Mouse (Mus musculus): ENCODE results near the gene Dglucy.

The Dglucy gene

DNA sequence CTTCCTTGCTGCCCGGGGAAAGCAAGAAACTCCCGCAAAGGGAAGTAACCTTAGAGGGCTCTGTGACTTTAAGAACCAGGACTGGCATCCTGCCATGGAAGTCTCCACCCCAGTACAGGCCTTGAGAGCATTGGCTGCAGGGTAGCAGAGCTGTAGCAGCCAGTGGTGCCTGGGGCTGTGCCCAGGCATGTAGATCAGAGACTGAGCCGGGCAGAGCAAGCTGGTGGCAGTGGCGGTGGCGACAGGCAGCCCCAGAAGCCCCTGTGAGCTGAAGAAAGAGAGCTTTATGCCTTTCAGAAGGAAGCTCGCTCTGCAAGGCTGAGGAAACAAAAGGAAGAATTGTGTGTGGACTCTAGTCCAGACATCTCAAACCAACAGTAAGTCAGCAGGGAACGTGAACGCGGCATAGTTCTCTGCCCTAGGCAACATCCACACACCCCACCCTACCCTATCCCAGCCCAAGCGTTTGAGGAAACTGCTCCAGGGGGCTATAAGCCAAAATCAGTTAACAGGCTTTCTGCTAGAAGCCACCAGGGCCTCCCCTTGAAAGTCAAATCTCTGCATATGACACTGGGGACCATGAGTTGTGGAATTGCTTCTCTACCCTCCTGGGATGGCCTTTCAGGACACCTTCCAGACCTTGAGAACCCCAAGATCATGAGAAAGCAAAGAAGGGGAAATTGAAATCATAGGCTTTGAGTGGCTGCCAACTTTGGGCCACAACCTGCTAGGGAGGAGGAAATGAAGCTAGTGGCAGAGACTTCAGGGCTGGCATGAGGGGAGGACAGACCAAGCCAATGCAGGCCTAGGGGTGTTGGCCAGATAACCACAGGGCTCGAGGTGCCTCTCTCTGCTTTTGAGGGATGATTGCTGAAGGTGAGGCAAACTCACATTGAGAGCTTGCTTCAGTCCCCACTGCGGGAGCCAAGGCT is at the start of gene Dglucy:
Gene Dglucy (plus strand): TSS at position 124 of the 932 bp plus-strand sequence.
- peak; percentile 91 for DNase-seq (ENCODE audit: inconsistent ontology term)

DNA sequence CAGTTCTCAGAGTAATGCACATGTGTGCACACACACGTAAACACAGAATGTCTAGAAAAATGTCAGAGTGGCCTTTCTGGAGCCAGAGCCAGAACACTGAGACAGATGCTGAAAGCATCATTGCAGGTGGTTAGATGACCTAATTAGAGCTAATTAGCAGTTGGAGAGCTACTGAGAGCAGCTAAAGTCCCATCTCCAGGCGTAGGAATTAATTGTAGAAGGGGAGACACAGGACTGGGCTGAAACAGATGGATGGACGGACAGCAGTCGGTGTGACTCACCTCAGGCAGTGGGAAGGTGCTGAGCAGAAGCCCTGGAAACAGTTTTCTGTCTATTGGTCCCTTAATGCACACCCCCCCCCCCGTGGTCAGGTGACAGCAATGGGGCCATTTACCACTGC is 43.7 kb upstream of the Dglucy start:
- no peak for DNase-seq (ENCODE audit: inconsistent ontology term)

- no peak for DNase-seq (ENCODE audit: inconsistent ontology term)
Measured at GRCm38 (mm10) chr12:100735581-100735980, 43.3 kb upstream of the Dglucy start.

GRCm38 (mm10) chr12:100738498-100738897 is 40.4 kb upstream of the Dglucy start:
- DNase-seq (ENCODE audit: inconsistent ontology term) = no peak

- no peak for DNase-seq (ENCODE audit: inconsistent ontology term)
Measured at GRCm38 (mm10) chr12:100739011-100739570, 39.8 kb upstream of the Dglucy start.

DNA sequence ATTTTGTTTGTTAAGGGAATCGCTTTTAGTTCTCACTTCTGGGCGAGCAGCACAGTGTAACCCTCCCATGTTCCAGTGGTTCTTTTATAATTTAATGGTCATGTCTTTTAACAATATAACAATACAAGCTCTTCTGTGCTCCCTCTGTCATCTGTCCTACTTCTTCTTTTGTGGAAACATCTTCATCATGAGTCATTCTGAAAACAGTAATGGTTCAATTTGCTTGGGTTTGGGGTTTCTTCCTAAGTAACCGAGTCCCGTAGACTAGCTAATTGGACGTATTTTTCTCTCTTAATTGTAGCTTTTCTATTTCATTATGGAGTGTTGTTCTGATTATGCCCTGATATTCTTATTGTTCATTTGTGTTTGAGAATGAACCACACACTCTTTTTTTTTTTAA is 38.5 kb upstream of the Dglucy start:
- DNase-seq (ENCODE audit: inconsistent ontology term) = no peak

DNA sequence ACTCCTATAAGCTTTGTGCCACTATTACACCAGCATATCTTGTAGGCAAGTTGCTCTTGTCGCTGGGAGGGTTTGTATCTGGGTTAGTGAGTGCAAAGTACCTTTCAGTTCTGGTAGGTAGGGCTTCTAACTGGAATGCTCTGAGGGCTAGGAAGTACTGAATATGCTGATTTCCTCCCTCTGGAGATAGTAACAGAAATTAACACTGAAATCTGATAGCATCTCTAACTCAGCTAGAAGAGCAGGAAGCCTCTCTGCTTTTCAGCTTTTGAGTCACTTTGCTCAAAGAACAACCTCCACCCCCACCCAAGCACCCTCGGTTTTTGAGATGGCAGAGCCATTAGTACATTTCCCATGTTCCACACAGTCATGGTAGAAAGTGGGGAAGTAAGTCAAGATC is 36.4 kb upstream of the Dglucy start:
- no peak for DNase-seq (ENCODE audit: inconsistent ontology term)

DNA sequence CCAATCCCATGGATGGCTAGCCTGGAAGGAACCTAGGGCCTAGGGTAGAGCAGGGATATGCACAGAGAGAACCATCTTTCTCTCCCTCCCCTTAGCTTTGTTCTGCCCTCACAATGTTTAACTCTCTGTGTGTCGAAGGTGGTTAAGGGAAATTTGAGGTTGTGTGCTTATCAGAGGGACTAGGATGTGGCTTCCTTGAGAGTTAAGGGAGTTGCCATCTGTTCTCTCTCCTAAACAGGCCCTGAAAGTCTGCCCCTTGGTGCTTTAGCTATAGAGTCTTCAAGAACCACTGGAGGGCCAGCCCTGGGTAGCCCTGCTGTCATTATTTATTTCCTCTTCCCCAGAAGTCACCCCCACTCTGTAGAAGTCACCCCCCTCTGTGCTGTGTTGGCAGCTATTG is 25.9 kb upstream of the Dglucy start:
- no peak for DNase-seq (ENCODE audit: inconsistent ontology term)

- peak; percentile 54 for DNase-seq (ENCODE audit: inconsistent ontology term)
Measured at GRCm38 (mm10) chr12:100753716-100754115, 25.1 kb upstream of the Dglucy start.

DNA sequence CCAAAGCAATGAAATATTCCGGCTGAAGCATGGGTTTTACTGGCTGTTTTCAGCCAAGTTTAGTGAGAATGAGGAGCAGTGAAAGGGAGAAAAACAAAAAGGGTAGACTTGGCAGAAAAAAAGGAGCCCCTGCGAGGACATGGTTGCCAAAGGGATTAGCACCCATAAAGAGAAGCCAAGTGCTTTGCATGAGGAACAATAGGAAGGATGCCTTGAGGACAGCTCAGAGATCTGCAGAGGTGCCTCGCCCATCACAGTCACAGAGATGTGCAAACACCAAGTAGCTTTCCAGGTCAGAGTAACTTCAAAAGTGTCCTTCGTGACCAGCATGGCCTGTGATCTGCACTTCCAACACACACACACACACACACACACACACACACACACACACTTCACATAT is 21.4 kb upstream of the Dglucy start:
- no peak for DNase-seq (ENCODE audit: inconsistent ontology term)

DNA sequence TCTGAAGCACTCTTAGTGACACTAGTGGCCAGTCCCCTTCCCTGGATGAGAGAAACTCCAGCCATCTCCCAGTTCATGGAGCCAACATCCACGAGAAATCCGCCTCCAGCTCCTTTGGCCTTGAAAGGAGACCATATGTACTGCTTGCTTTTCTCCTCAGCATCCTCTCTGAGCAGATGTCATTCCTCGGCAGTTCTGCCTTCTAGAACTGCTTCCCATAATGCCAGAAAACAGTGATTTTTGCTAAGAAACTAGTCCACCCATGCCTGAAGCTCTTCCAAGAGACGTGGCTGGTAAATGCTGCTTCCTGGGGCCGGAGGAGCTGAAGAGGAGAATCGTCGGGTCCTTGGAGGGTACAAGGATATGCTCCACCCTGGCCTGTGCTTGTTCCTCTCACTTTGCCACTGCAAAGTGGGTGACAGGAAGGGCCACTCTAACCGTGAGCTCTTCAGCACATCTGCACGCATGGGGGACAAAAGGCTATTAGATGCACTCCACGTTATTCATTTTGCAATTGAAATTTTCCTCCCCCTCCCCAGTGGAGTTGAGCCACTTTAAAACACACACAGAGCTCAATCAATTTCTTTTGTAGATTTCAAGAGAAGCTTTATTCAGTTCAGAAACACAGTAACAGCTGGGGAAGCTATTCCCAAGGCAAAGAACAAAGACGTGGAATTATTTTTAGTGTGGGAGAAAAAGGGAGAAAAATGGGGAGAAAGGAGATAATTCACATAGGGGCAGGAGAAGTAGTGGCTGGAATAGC is 16.0 kb upstream of the Dglucy start:
- no peak for DNase-seq (ENCODE audit: inconsistent ontology term)

- DNase-seq (ENCODE audit: inconsistent ontology term) = no peak
Measured at GRCm38 (mm10) chr12:100764329-100765018, 14.4 kb upstream of the Dglucy start.

DNA sequence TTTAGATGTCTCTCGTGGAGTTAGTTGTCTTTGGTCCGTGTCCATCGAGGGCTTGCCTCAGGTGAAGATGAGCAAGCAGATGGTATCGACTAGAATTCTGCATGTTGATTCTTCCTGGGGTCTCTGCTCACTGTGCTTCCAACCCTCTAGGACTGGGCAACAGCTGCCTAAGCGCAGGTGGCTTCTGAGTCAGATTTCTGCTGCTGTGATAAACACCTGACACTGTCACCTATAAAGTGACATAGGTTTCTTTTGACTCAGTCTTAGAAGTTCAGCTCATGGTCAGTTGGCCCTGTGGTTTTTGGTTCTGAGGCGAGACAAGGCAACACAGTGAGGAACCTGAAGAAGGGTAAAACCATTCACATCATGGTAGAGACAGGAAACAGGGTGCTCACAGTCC is 9.0 kb upstream of the Dglucy start:
- DNase-seq (ENCODE audit: inconsistent ontology term) = no peak

DNA sequence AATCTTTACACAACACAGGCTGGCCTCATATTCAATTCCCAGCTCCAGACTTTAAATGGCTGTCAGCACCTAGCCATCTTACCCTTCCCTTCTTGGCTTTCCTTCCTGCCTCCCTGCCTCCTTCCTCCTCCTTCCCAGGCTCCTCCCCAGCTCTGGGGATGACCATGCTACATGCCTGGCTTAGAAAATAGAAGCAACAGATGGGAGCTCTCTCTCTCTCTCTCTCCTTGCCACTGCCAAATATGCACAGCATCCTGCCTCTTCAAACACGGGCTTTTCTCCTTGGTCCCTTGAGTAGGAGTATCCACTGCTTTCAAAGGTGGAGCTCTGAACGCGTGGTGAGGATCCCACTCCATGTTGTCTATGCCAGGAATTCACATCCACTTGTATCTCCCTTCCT is 8.1 kb upstream of the Dglucy start:
- no peak for DNase-seq (ENCODE audit: inconsistent ontology term)

DNA sequence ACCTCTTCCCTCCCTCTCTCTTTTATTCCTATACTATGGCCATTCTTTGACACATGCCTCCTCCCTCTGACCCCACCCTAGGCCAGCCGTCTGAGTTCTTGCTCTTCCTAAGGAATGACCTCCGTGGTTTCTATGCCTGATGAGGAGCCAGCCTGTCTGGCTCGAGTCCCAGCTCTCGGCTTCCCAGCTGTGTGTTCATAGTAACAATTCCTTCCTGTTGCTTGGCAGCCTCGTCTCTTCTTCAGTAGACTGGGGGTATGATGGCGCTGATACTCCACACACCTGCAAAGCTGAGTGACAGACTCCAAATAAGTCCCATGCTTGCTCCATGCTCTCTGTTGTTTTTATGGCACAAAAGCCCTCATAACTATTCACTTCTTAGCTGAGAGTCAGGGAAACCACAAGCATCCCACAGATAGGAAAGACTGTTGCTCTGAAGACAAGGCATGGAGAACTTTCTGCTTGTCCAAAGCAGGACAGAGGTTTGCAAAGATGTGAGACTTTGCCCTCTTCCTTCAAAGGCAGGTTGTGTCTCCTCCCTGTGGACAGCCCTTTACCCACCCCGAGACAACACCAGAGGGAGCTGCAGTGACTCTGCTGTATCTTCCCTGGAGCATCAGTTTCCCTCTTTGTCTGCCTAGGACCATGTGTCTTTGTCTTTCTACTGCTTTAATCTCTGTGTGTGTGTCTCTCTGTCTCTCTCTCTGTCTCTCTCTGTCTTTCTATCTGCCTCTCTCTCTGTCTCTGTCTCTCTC is 6.5 kb upstream of the Dglucy start:
- peak; percentile 81 for DNase-seq (ENCODE audit: inconsistent ontology term)

GRCm38 (mm10) chr12:100774756-100775155 is 4.1 kb upstream of the Dglucy start:
- DNase-seq (ENCODE audit: inconsistent ontology term) = no peak

GRCm38 (mm10) chr12:100775291-100775690 is 3.6 kb upstream of the Dglucy start:
- DNase-seq (ENCODE audit: inconsistent ontology term) = no peak

DNA sequence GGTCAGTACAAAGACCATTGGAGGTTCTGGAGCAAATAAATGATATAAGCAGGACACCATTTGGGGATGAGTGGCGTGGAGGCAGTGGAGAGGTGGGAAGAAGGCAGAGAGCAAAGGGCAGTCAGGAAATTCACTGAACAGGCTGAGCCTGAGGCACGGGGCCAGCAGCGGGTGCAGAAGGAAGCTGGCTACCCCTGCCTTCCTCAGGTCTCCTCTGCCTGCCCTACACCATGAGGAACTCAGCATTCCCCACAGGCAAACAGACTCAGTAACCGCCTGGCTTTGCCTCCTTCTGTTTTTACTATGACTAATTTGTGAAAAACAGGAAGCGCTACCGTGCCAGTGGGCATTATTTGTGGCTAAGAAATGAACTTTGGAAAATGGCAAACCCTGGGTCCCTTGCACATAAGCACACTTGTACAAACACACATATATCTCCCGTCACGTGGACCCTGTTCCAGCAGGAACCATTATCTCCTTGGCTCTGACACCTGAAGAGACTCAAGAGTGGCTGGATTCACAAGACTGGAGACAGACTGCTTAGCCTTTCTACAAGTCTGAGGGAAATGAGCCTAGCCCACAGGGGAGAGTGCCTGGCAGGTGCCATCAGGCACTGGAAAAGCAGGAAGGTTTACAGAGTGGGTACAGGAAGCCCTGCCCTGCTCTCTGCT is 2.8 kb upstream of the Dglucy start:
- DNase-seq (ENCODE audit: inconsistent ontology term) = no peak

- DNase-seq (ENCODE audit: inconsistent ontology term) = peak; percentile 55
Measured at GRCm38 (mm10) chr12:100776991-100777390, 1.9 kb upstream of the Dglucy start.

- DNase-seq (ENCODE audit: inconsistent ontology term) = peak; percentile 15
Measured at GRCm38 (mm10) chr12:100778276-100778933, 452 bp upstream of the Dglucy start.
